Mouse (Mus musculus) neural tube, embryonic 13.5 days (tissue): ENCODE measurements at regions not wholly inside any gene's neighbourhood (a gene's known extent, or its start where the extent isn't known, plus 50 kb on each side); places are given as distances from the start of the nearest gene placed in this dataset.

Experiments used
- ATAC-seq: fragments of 200-750 bp; cut with Nextera tagmentation; 2 replicates; pipeline ENCODE4 v1.8.0; 2017; ENCODE audit warnings: low read depth, mild to moderate bottlenecking, moderate TSS enrichment, moderate library complexity
- H3K27ac ChIP-seq: fragments of 300-500 bp; sonication (generic); replicated peaks from 2 replicates; pipeline ENCODE4 v1.5.1; 2015; ENCODE audit warnings: moderate library complexity, mild to moderate bottlenecking, inconsistent platforms
- H3K27me3 ChIP-seq: fragments of 300-500 bp; sonication (generic); 2 replicates; pipeline ENCODE4 v1.6.1; 2015; ENCODE audit warnings: mild to moderate bottlenecking, inconsistent platforms
- H3K36me3 ChIP-seq: fragments of 300-500 bp; sonication (generic); 2 replicates; pipeline ENCODE4 v1.6.1; 2015; ENCODE audit warnings: mild to moderate bottlenecking, inconsistent platforms
- H3K4me1 ChIP-seq: fragments of 300-500 bp; sonication (generic); replicated peaks from 2 replicates; pipeline ENCODE4 v1.6.1; 2015; ENCODE audit warnings: inconsistent platforms
- H3K4me2 ChIP-seq: fragments of 300-500 bp; sonication (generic); 2 replicates; pipeline ENCODE4 v1.6.1; 2015; ENCODE audit warnings: inconsistent platforms, mild to moderate bottlenecking, moderate library complexity
- H3K4me3 ChIP-seq: fragments of 300-500 bp; sonication (generic); 2 replicates; pipeline ENCODE4 v1.5.1; 2015; ENCODE audit warnings: mild to moderate bottlenecking, inconsistent platforms
- H3K9ac ChIP-seq: fragments of 300-500 bp; sonication (generic); 2 replicates; pipeline ENCODE4 v1.6.1; 2015; ENCODE audit warnings: moderate library complexity, mild to moderate bottlenecking, inconsistent platforms
- H3K9me3 ChIP-seq: fragments of 300-500 bp; sonication (generic); 2 replicates; pipeline ENCODE4 v1.6.1; 2016; ENCODE audit warnings: inconsistent platforms
- WGBS: fragments of 180-500 bp; shearing (Covaris S2); methylation state at CpG from one replicate; pipeline ENCODE4 v1.1.7; 2015; 5-methylcytosine and 5-hydroxymethylcytosine counted together

DNA sequence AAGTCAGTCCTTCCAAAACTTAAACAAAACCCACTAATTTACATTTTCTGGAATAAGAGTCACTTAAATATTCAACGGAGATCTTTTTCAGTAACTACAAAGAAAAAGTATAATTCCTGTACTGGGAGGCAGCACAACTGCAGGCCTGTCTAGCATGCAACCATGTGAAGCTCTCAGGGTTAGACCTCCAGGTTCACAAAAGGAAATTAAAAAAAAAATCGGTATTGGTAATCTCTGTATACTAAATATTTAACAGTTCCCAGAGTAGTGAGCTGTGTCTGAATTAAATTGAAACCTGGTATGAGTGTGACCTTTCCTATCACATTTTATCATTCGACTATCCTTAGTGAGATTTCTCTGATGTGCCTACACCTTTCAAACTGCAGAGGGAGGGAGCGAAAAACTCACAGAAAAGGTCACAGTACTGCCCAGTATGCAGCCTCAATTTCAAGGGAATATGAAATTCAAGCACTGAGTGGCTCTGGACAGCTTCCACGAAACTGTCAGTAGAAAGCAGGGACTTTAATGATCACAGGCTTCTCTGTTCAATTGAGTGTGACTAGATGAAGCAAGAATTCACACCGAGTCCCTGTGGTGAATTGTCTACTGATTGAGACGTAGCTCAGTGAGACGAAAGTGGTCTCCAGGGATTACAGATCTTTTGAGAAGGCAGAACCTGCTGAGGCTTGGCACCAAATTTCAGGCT, 197.9 kb upstream of the Spock3 start:
- Histone ChIP-seq H3K27ac (no peak overlapping the region), H3K4me3 (no peak overlapping the region), H3K36me3 (no peaks in the 10 kb centered on the region), H3K9me3 (no peaks in the 10 kb centered on the region), H3K4me1 (no peaks in the 10 kb centered on the region), H3K9ac (no peak overlapping the region), H3K27me3 (no peaks in the 10 kb centered on the region), H3K4me2 (no peak overlapping the region)
- WGBS = 61% methylated on average over 8 of the region's 8 CpGs
- peak; percentile 40; the same call in 1 of the 2 replicates for ATAC-seq

DNA sequence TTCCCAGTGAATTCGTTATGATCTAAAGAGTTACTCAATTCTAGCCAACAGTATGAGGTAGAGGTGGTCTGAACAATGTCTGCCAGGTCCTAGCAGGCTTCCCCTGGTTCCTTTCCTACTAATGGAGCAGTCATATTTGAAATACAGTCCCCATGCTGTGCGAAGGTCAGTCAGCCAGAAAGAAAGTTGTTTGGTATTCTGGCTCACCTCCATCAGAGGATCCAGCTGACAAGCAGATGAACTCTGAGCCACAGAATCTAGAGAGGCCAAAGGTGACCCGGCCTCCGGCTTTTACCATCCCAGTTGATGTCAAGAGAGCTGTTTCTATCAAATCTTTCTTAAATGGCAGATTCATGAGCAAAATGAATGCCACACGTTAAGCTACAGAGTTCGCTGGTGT, 177.0 kb upstream of the Spock3 start:
- ATAC-seq = no peak
- no peak overlapping the region for H3K27ac ChIP-seq
- 75% methylated on average over 6 of the region's 6 CpGs for WGBS
- no peak overlapping the region for H3K9ac ChIP-seq
- no peaks in the 10 kb centered on the region for H3K36me3 ChIP-seq
- no peak overlapping the region for H3K4me2 ChIP-seq
- H3K4me3 ChIP-seq = no peak overlapping the region
- no peaks in the 10 kb centered on the region for H3K9me3 ChIP-seq
- H3K27me3 ChIP-seq = no peaks in the 10 kb centered on the region
- no peaks in the 10 kb centered on the region for H3K4me1 ChIP-seq

DNA sequence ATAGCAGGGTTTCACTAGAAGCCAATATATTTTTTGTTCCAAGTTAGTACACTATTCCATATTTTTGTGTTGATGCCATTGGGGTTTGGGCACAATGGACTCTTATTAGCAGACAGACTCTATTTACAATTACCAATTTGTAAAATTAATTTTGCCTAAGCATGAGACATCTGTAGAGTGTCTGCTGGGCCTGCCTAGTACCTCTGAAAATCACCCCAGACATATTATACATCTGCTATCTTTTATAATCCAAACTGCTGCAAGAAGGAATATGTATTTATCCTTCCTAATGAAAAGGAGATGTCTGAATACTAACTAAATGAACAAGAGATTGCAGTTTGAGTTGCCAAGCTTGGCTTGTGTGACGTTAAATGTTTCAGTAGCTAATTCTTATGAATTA, 146.3 kb upstream of the Spock3 start:
- Histone ChIP-seq H3K27ac (no peak overlapping the region), H3K9ac (no peak overlapping the region), H3K4me2 (no peak overlapping the region), H3K4me1 (no peaks in the 10 kb centered on the region), H3K9me3 (no peaks in the 10 kb centered on the region), H3K4me3 (no peak overlapping the region), H3K27me3 (no peaks in the 10 kb centered on the region), H3K36me3 (no peaks in the 10 kb centered on the region)
- 91% methylated on average over 1 of the region's 1 CpGs for WGBS
- ATAC-seq = no peak
